Mouse (Mus musculus): ENCODE data around the gene Mto1.
"Not testable (repeated sequence)": the region's sequence is repeated elsewhere in the genome, so short reads cannot be mapped to it uniquely, and the experiment has no call there.

DNA sequence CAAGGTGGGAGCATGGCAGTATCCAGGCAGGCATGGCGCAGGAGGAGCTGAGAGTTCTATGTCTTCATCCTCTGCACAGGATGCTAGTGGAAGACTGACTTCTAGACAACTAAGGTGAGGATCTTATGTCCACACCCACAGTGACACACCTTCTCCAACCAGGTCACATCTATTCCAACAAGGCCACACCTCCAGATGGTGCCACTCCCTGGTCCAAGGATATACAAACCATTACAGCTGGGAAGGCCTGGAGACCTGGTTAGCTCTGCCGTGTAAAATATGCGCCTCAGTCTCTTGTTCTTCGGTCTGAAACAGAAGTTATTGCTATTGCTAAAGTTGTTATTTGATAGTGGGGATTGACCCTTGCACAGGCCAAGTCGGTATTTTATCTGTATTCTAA, 40.0 kb downstream of the Mto1 start:
- TF ChIP-seq CTCF (IDR thresholded peaks at IDR 0.05; ENCODE audit: borderline replicate concordance, insufficient read depth, low read length); POLR2A (IDR thresholded peaks at IDR 0.05; ENCODE audit: low read depth, low read length): not testable (repeated sequence)

Measured in embryonic fibroblast, embryonic 13.5 days (primary cell).